Mouse (Mus musculus) layer of hippocampus, postnatal 10 days (tissue): ENCODE measurements around the gene Apoc1. TPM values are rescaled to one million over a fixed set of nuclear protein-coding genes. Genes with fewer than 3 reads are reported as not detected.

ENCODE experiments used
- DNase-seq, 2 experiments: peaks; one replicate each; pipeline ENCODE4 v3.0.0; 2021; ENCODE audit warnings: low spot score in 2 of 2
- total RNA-seq, 2 experiments: library from RNA; stranded (reverse); gene quantifications; 2 replicates each; pipeline ENCODE4 v1.2.3; 2021

Gene Apoc1
- total RNA-seq, 2 experiments from 2014 or later, result 4.3 to 6.5 TPM

GRCm38 (mm10) chr7:19641223-19641622 is 51.2 kb downstream of the Apoc1 start:
- no peak for DNase-seq

Other genes with a start within 250 kb of the Apoc1 start
- 100 to 1,000 TPM; 115 to 132 TPM for gene Mark4, start 233.8 kb downstream of the Apoc1 start, total RNA-seq
- gene Exoc3l2, start 229.3 kb downstream of the Apoc1 start, total RNA-seq, result 1 to 10 TPM in 1 of 2 experiments, under 1 TPM in 1; 0.69 to 1.1 TPM
- 1 to 10 TPM; 6.9 to 8.2 TPM for gene Bloc1s3, start 184.3 kb downstream of the Apoc1 start, total RNA-seq
- 10 to 100 TPM; 22.3 to 24.6 TPM for gene Trappc6a, start 184.3 kb downstream of the Apoc1 start, total RNA-seq
- 1 to 10 TPM in 1 of 2 experiments, under 1 TPM in 1; 0.94 to 1.0 TPM for gene Nkpd1, start 174.8 kb downstream of the Apoc1 start, total RNA-seq
- gene Ppp1r37, start 129.6 kb downstream of the Apoc1 start, total RNA-seq, result 10 to 100 TPM; 82.0 to 83.6 TPM
- gene Zfp296, start 115.4 kb downstream of the Apoc1 start, total RNA-seq, result not detected
- gene Gemin7, start 115.1 kb downstream of the Apoc1 start, total RNA-seq, result 10 to 100 TPM; 41.3 to 42.5 TPM
- gene Clasrp, start 88.2 kb downstream of the Apoc1 start, total RNA-seq, result 10 to 100 TPM; 86.8 to 98.8 TPM
- 10 to 100 TPM in 1 of 2 experiments, 1 to 10 TPM in 1; 9.2 to 10.8 TPM for gene Relb, start 63.2 kb downstream of the Apoc1 start, total RNA-seq
- gene Clptm1, start 27.6 kb downstream of the Apoc1 start, total RNA-seq, result 100 to 1,000 TPM; 140 to 143 TPM
- gene Apoc2, start 14.7 kb downstream of the Apoc1 start, total RNA-seq, result not detected
- not detected for gene Gm44805, start 11.2 kb downstream of the Apoc1 start, total RNA-seq
- gene Apoc4, start 11.2 kb downstream of the Apoc1 start, total RNA-seq, result not detected
- 1,000 to 10,000 TPM; 2,438 to 2,580 TPM for gene Apoe, start 6.5 kb upstream of the Apoc1 start, total RNA-seq
- gene Tomm40, start 22.8 kb upstream of the Apoc1 start, total RNA-seq, result 100 to 1,000 TPM; 113 to 115 TPM
- gene Nectin2, start 57.8 kb upstream of the Apoc1 start, total RNA-seq, result 10 to 100 TPM; 22.2 to 22.3 TPM
- gene Bcam, start 78.4 kb upstream of the Apoc1 start, total RNA-seq, result 10 to 100 TPM in 1 of 2 experiments, 1 to 10 TPM in 1; 7.2 to 10.6 TPM
- gene Cblc, start 104.1 kb upstream of the Apoc1 start, total RNA-seq, result not detected
- under 1 TPM; 0.85 to 0.87 TPM for gene Bcl3, start 130.1 kb upstream of the Apoc1 start, total RNA-seq
- gene Gm19345, start 159.3 kb upstream of the Apoc1 start, total RNA-seq, result 1 to 10 TPM; 5.1 to 5.4 TPM
- not detected for gene Ceacam16, start 168.6 kb upstream of the Apoc1 start, total RNA-seq
- not detected for gene Ceacam19, start 195.3 kb upstream of the Apoc1 start, total RNA-seq
- 10 to 100 TPM; 11.9 TPM for gene Pvr, start 228.5 kb upstream of the Apoc1 start, total RNA-seq